Mouse (Mus musculus) bone marrow macrophage, adult 2 months (primary cell): ENCODE results near the gene AB124611. TPM values are rescaled to one million over a fixed set of nuclear protein-coding genes. Genes with fewer than 3 reads are reported as not detected.
"Not testable (repeated sequence)": the region's sequence is repeated elsewhere in the genome, so short reads cannot be mapped to it uniquely, and the experiment has no call there.

Source experiments
- H3K27ac ChIP-seq: 2 replicates; pipeline ENCODE4 v1.5.1; 2012; ENCODE audit warnings: low read depth, low read length; ENCODE audit not compliant: insufficient read depth
- H3K4me1 ChIP-seq: 2 replicates; pipeline ENCODE4 v1.6.1; 2012; ENCODE audit warnings: low read length; ENCODE audit not compliant: control insufficient read depth, insufficient read depth
- H3K4me3 ChIP-seq: 2 replicates; pipeline ENCODE4 v1.5.1; 2012; ENCODE audit warnings: mild to moderate bottlenecking, low read length, moderate library complexity; ENCODE audit not compliant: insufficient read depth
- CTCF ChIP-seq: IDR thresholded peaks from 2 replicates; pipeline ENCODE4 v1.5.1; 2012; ENCODE audit warnings: low read depth, mild to moderate bottlenecking, low read length, moderate library complexity
- POLR2A ChIP-seq: IDR thresholded peaks from 2 replicates; pipeline ENCODE4 v1.6.1; 2012; ENCODE audit warnings: mild to moderate bottlenecking, low read depth, low read length, borderline replicate concordance
- polyA plus RNA-seq: library from polyadenylated mRNA; stranded (reverse); fragments of >200 nt; gene quantifications from 2 replicates; pipeline ENCODE4 v1.2.4, GENCODE M21; 2012; ENCODE audit not compliant: missing spikeins, insufficient read depth, insufficient read length

AB124611 gene
- polyA plus RNA-seq = 156 and 179 TPM in 2 replicates

DNA sequence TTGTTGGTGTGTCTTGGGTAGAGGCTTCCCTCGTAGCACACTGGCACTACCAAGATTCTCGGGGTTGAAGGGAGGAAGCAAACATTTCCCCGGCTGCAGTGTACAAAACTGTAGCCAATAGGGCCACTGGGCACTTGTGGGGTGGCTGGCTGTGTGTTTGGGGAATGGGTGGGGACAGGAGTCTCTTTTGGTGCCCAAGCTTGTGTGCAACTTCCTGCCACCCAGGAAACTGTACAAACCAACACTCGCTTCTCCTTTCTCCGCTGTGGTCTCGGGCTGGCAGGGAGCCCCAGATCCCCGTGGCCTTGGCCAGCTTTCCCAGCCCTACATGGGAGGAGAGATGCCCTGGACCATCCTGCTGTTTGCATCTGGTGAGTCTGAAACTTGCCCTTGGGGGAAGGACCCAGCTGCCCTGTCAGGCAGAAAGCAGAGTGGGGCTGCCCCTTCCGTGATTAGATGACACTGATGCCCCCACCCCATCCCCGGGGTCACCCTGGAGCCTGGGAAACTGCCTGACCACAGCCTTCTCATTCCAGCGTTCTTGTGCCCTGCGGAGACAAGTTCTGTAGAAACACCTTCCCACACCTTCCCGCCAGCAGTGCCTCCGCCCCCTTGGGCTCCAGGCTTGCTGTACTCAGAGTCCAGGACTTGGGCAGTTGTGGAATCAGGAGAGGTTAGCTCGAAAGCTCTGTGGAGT is at the start of gene AB124611:
AB124611 (plus strand) TSS at position 240 of the 697 bp plus-strand sequence.
- TF ChIP-seq CTCF (no peak), POLR2A (no peak)
- Histone ChIP-seq H3K4me1 (peaks cover 28% of the 10 kb centered on the region), H3K27ac (peak within 1 kb of the TSS; percentile 99), H3K4me3 (peak within 1 kb of the TSS; percentile 65)

DNA sequence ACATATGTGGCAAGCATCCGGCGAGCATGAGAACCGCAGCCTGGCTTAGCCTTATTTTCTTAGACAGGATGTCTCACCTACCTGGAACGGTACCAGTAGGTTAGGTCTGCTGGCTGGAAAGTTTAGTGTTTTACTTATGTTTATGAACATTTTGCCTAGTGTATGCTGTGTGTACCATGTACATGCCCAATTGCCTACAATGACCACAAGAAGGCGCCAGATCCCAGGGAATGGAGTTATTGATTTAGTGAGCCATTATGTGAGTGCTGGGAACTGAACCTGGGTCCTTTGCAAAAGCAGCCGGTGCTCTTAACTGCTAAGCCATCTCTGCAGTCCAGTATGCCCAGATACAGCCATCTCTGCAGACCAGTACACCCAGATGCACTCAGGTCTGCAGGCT is 48.3 kb upstream of the AB124611 start:
- H3K27ac ChIP-seq = no peak overlapping the region
- no peak overlapping the region for H3K4me3 ChIP-seq
- H3K4me1 ChIP-seq = no peaks in the 10 kb centered on the region
- TF ChIP-seq POLR2A = no peak
- TF ChIP-seq CTCF = no peak

GRCm38 (mm10) chr9:21484065-21484464 is 41.9 kb upstream of the AB124611 start:
- H3K4me3 ChIP-seq = no peak overlapping the region

DNA sequence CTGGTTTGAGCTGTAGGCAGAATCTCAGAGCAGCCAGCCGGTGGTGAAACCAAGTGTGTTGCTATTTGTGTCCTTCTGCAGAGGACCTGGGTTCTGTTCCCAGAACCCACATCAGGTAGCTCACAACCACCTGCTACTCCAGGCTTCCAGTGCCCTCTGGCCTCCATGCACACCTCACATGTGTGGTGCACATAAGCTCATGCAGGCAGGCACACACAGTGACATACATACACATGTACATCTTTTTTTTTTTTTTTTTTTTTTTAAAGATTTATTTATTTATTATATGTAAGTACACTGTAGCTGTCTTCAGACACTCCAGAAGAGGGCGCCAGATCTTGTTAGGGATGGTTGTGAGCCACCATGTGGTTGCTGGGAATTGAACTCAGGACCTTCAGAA is 37.7 kb upstream of the AB124611 start:
- H3K4me1 ChIP-seq, H3K4me3 ChIP-seq, H3K27ac ChIP-seq: not testable (repeated sequence)

More at GRCm38 (mm10) chr9:21484065-21484464, 41.9 kb upstream of the AB124611 start:
- Histone ChIP-seq H3K4me1 (no peaks in the 10 kb centered on the region), H3K27ac (no peak overlapping the region)
- TF ChIP-seq POLR2A (no peak), CTCF (no peak)

GRCm38 (mm10) chr9:21490696-21491095 is 35.3 kb upstream of the AB124611 start:
- Histone ChIP-seq H3K27ac (no peak overlapping the region), H3K4me3 (no peak overlapping the region)
- TF ChIP-seq CTCF = no peak
- TF ChIP-seq POLR2A = no peak

DNA sequence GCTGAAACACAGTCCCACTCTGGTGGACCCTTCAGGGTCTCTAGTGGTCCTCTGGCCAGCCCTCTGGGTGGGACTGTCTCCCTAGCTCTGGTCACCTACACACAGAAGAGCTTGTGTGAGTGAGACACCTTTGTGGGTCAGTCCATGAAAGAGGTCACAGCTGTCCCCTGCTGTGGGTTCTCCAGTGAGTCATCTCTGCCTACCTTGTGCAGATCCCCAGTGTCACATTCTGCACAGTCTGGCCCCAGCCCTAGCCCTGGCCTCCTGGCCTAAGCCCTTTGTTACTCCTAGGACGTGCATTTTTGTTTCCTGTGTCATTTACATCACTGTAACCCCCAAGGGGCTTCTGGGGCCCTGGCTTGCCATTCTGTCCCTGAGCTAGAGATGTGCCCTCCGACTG is 32.1 kb upstream of the AB124611 start:
- TF ChIP-seq POLR2A (no peak), CTCF (no peak)
- no peak overlapping the region for H3K4me3 ChIP-seq
- peaks cover 52% of the 10 kb centered on the region for H3K4me1 ChIP-seq
- no peak overlapping the region for H3K27ac ChIP-seq

More at GRCm38 (mm10) chr9:21490696-21491095, 35.3 kb upstream of the AB124611 start:
- H3K4me1 ChIP-seq = peaks cover 24% of the 10 kb centered on the region

DNA sequence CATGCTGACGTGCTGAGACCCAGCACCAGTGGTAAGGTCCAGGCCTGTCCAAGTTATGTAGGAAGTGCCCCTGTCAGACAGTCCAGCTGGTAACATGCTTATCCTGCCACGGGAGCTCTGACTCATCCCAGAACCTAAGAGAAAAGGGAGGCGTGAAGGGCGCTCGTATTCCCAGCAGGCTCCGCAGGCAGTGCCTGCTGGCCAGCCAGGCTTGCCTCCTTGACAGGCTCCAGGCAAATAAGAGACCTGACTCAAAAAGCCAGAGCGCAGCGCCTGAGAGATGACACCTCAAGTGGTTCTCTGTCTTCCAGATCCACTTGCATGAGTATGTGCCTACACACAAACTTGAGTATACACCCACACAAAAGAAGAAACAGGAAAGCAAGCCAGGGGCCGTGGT is 31.2 kb upstream of the AB124611 start:
- no peak for TF ChIP-seq CTCF
- no peak for TF ChIP-seq POLR2A
- Histone ChIP-seq H3K27ac (no peak overlapping the region; the same call in 1 of the 2 replicates), H3K4me3 (no peak overlapping the region), H3K4me1 (peaks cover 52% of the 10 kb centered on the region)

GRCm38 (mm10) chr9:21496308-21497049 is 29.5 kb upstream of the AB124611 start:
- no peak for TF ChIP-seq POLR2A
- no peak for TF ChIP-seq CTCF
- Histone ChIP-seq H3K27ac (peak overlapping the region; percentile 75), H3K4me3 (0 out of 2 replicates have a peak overlapping the region, but pooled peaks have one; percentile 7), H3K4me1 (peaks cover 52% of the 10 kb centered on the region)

- peak overlapping the region; percentile 75 for H3K27ac ChIP-seq
- no peak for TF ChIP-seq CTCF
- TF ChIP-seq POLR2A = no peak
- peaks cover 52% of the 10 kb centered on the region for H3K4me1 ChIP-seq
- no peak overlapping the region for H3K4me3 ChIP-seq
Observed at GRCm38 (mm10) chr9:21497050-21497542, 28.9 kb upstream of the AB124611 start.

DNA sequence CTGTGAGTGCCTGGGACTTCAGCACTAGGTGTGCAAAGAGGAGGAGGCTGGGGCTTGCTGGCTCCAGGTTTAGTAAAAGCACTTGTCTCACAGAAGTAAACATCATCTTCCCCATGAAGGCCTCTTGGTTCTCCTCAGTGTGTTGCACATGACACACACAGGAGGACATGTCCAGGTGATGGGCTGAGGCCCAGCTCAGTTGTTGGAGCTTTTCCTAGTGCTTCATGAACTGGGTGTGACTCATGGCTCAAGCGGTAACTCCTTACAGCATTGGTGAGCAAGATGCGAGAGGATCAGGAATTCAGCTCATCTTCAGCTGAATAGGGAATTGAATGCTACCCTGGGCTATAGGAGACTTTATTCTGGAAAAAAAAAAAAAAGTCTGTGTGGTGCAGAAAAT is 28.3 kb upstream of the AB124611 start:
- Histone ChIP-seq H3K27ac (peak overlapping the region; percentile 75), H3K4me1 (peaks cover 52% of the 10 kb centered on the region), H3K4me3 (no peak overlapping the region)
- TF ChIP-seq POLR2A = no peak
- TF ChIP-seq CTCF = no peak
